Mouse (Mus musculus): ENCODE measurements at regions not wholly inside any gene's neighbourhood (a gene's known extent, or its start where the extent isn't known, plus 50 kb on each side); places are given as distances from the start of the nearest gene placed in this dataset.

GRCm38 (mm10) chr15:61297447-61298208 lies 374.8 kb upstream of the A1bg start:
- no peak for DNase-seq (ENCODE audit: low spot score in 2 of 2)

- DNase-seq (ENCODE audit: low spot score in 2 of 2), result no peak
Observed at GRCm38 (mm10) chr15:61294616-61295015, 371.8 kb upstream of the A1bg start.

GRCm38 (mm10) chr15:61294131-61294530 lies 371.3 kb upstream of the A1bg start:
- no peak for DNase-seq (ENCODE audit: low spot score in 2 of 2)

GRCm38 (mm10) chr15:61268766-61269165 lies 346.0 kb upstream of the A1bg start:
- no peak for DNase-seq (ENCODE audit: low spot score in 2 of 2)

- DNase-seq (ENCODE audit: low spot score in 2 of 2), result no peak
Observed at GRCm38 (mm10) chr15:61259047-61259446, 336.2 kb upstream of the A1bg start.

GRCm38 (mm10) chr15:61244511-61244910 lies 321.7 kb upstream of the A1bg start:
- no peak for DNase-seq (ENCODE audit: low spot score in 2 of 2)

GRCm38 (mm10) chr15:61242161-61242681 lies 319.4 kb upstream of the A1bg start:
- no peak for DNase-seq (ENCODE audit: low spot score in 2 of 2)

GRCm38 (mm10) chr15:61241741-61242140 lies 318.9 kb upstream of the A1bg start:
- DNase-seq (ENCODE audit: low spot score in 2 of 2), result no peak

- no peak for DNase-seq (ENCODE audit: low spot score in 2 of 2)
Observed at GRCm38 (mm10) chr15:61240344-61240743, 317.5 kb upstream of the A1bg start.

- DNase-seq (ENCODE audit: low spot score in 2 of 2), result no peak
Observed at GRCm38 (mm10) chr15:61239414-61239813, 316.6 kb upstream of the A1bg start.

GRCm38 (mm10) chr15:61238996-61239395 lies 316.2 kb upstream of the A1bg start:
- no peak for DNase-seq (ENCODE audit: low spot score in 2 of 2)

- no peak for DNase-seq (ENCODE audit: low spot score in 2 of 2)
Observed at GRCm38 (mm10) chr15:61229579-61229978, 306.8 kb upstream of the A1bg start.

GRCm38 (mm10) chr15:61222923-61223322 lies 300.1 kb upstream of the A1bg start:
- no peak for DNase-seq (ENCODE audit: low spot score in 2 of 2)

GRCm38 (mm10) chr15:61210161-61210560 lies 287.3 kb upstream of the A1bg start:
- DNase-seq (ENCODE audit: low spot score in 2 of 2), result no peak

- no peak for DNase-seq (ENCODE audit: low spot score in 2 of 2)
Observed at GRCm38 (mm10) chr15:61189981-61190380, 267.2 kb upstream of the A1bg start.

- DNase-seq (ENCODE audit: low spot score in 2 of 2), result no peak
Observed at GRCm38 (mm10) chr15:61189481-61189880, 266.7 kb upstream of the A1bg start.

- no peak for DNase-seq (ENCODE audit: low spot score in 2 of 2)
Observed at GRCm38 (mm10) chr15:61184597-61184963, 261.8 kb upstream of the A1bg start.

GRCm38 (mm10) chr15:61183751-61184596 lies 261.2 kb upstream of the A1bg start:
- DNase-seq (ENCODE audit: low spot score in 2 of 2), result no peak

- no peak for DNase-seq (ENCODE audit: low spot score in 2 of 2)
Observed at GRCm38 (mm10) chr15:61183291-61183690, 260.5 kb upstream of the A1bg start.

GRCm38 (mm10) chr15:61168842-61169416 lies 246.1 kb upstream of the A1bg start:
- DNase-seq (ENCODE audit: low spot score in 2 of 2), result no peak

- no peak for DNase-seq (ENCODE audit: low spot score in 2 of 2)
Observed at GRCm38 (mm10) chr15:61165050-61165449, 242.2 kb upstream of the A1bg start.

- DNase-seq (ENCODE audit: low spot score in 2 of 2), result peak in 1 of 2 experiments; percentile 45
Observed at GRCm38 (mm10) chr15:61161397-61161796, 238.6 kb upstream of the A1bg start.
